Mouse (Mus musculus): ENCODE data around the gene Asap3.

GRCm38 (mm10) chr4:136158498-136158897 lies 47.7 kb upstream of the Asap3 start:
- TF ChIP-seq POLR2A (IDR thresholded peaks at IDR 0.05; ENCODE audit: low read depth, low read length) (no peak), CTCF (IDR thresholded peaks at IDR 0.05; ENCODE audit: borderline replicate concordance, insufficient read depth, low read length) (no peak)

Measured in embryonic fibroblast, embryonic 13.5 days (primary cell).